ENCODE assay signal across 9 mouse cellular contexts in genomic region chr4:114472143-114472542, GRCm38 (mm10).
DNase-seq lines count a peak whose midpoint lies in the region; ATAC-seq and TF ChIP-seq lines count a peak whose summit lies in the region.
"Had no signal": no experiment of that assay in that cellular context is flagged by ENCODE, and none has a peak within 500 bp of the region (broad histone marks: within the 10 kb centered on the region; RNA-seq: fewer than 3 reads in every experiment).

No protein-coding gene starts in this region.

- H3K27me3 ChIP-seq in forebrain, postnatal 0 days (ENCODE audit: insufficient read depth, low read length) = no peaks in the 10 kb centered on the region
- H3K27me3 ChIP-seq in forebrain, embryonic 10.5 days (ENCODE audit: poor library complexity, severe bottlenecking) = no peaks in the 10 kb centered on the region; the same call in 1 of the 2 replicates
- no peaks in the 10 kb centered on the region for H3K27me3 ChIP-seq in heart, postnatal 0 days (ENCODE audit: control insufficient read depth, insufficient read depth, low read length)
- H3K27me3 ChIP-seq in liver, postnatal 0 days (ENCODE audit: insufficient read depth, low read length) = no peaks in the 10 kb centered on the region
- H3K27me3 ChIP-seq in cerebellum, adult 2 months (ENCODE audit: control insufficient read depth, insufficient read depth, low read length) = no peaks in the 10 kb centered on the region
- H3K27me3 ChIP-seq in midbrain, embryonic 10.5 days (ENCODE audit: low read depth, poor library complexity, severe bottlenecking) = no peaks in the 10 kb centered on the region
- H3K27me3 ChIP-seq: midbrain, embryonic 12.5 days had no signal

- TF ChIP-seq CTCF in forebrain, postnatal 0 days (IDR thresholded peaks at IDR 0.05; ENCODE audit: low read depth) = peak; percentile 7; the same call in 1 of the 2 replicates
- peak; percentile 77 for TF ChIP-seq CTCF in heart, postnatal 0 days (IDR thresholded peaks at IDR 0.05; ENCODE audit: low read depth)
- TF ChIP-seq CTCF in liver, postnatal 0 days (IDR thresholded peaks at IDR 0.05; ENCODE audit: low read depth) = peak; percentile 27; the same call in 1 of the 2 replicates
- TF ChIP-seq CTCF in cerebellum, adult 2 months (IDR thresholded peaks at IDR 0.05; ENCODE audit: borderline replicate concordance, insufficient read depth, low read depth, low read length) = no peak

- WGBS in forebrain, postnatal 0 days = 82% methylated on average over 5 of the region's 5 CpGs
- WGBS in forebrain, embryonic 10.5 days = 81% methylated on average over 5 of the region's 5 CpGs
- 54% methylated on average over 5 of the region's 5 CpGs for WGBS in heart, postnatal 0 days
- WGBS in liver, postnatal 0 days (ENCODE audit: insufficient replicate concordance) = 60% methylated on average over 5 of the region's 5 CpGs
- 52% methylated on average over 5 of the region's 5 CpGs for WGBS in cerebellum, adult 2 months
- 73% methylated on average over 5 of the region's 5 CpGs for WGBS in midbrain, embryonic 10.5 days

- no peak overlapping the region for H3K4me2 ChIP-seq in forebrain, postnatal 0 days (ENCODE audit: low read depth)
- H3K4me2 ChIP-seq in heart, postnatal 0 days (ENCODE audit: low read depth, low read length) = no peak overlapping the region
- H3K4me2 ChIP-seq in liver, postnatal 0 days (ENCODE audit: low read depth, low read length) = no peak overlapping the region
- H3K4me2 ChIP-seq: midbrain, embryonic 12.5 days had no signal

- TF ChIP-seq POLR2A in cerebellum, adult 2 months (IDR thresholded peaks at IDR 0.05; ENCODE audit: borderline replicate concordance, insufficient read depth, low read length) = no peak

- H3K4me1 ChIP-seq in forebrain, postnatal 0 days (ENCODE audit: insufficient read depth) = no peaks in the 10 kb centered on the region
- H3K4me1 ChIP-seq in forebrain, embryonic 10.5 days = peaks cover 28% of the 10 kb centered on the region
- peaks cover 24% of the 10 kb centered on the region for H3K4me1 ChIP-seq in heart, postnatal 0 days (ENCODE audit: control insufficient read depth, insufficient read depth)
- H3K4me1 ChIP-seq in liver, postnatal 0 days (ENCODE audit: insufficient read depth) = no peaks in the 10 kb centered on the region
- no peaks in the 10 kb centered on the region for H3K4me1 ChIP-seq in cerebellum, adult 2 months (ENCODE audit: control insufficient read depth, insufficient read depth, low read length)
- peaks cover 30% of the 10 kb centered on the region for H3K4me1 ChIP-seq in midbrain, embryonic 10.5 days

- TF ChIP-seq EP300 in heart, postnatal 0 days (IDR thresholded peaks at IDR 0.05; ENCODE audit: low read depth) = no peak
- TF ChIP-seq EP300 in liver, postnatal 0 days (IDR thresholded peaks at IDR 0.05; ENCODE audit: low read depth) = no peak

- H3K36me3 ChIP-seq in forebrain, postnatal 0 days (ENCODE audit: insufficient read depth) = no peaks in the 10 kb centered on the region
- H3K36me3 ChIP-seq in forebrain, embryonic 10.5 days (replicated peaks) = no peaks in the 10 kb centered on the region
- H3K36me3 ChIP-seq in heart, postnatal 0 days (replicated peaks; ENCODE audit: control insufficient read depth, insufficient read depth, low read length) = no peaks in the 10 kb centered on the region
- H3K36me3 ChIP-seq in liver, postnatal 0 days (replicated peaks; ENCODE audit: insufficient read depth, low read length) = no peaks in the 10 kb centered on the region
- H3K36me3 ChIP-seq in midbrain, embryonic 10.5 days = no peaks in the 10 kb centered on the region
- H3K36me3 ChIP-seq: midbrain, embryonic 12.5 days had no signal

- H3K4me3 ChIP-seq in forebrain, postnatal 0 days (ENCODE audit: low read depth, low read length) = no peak overlapping the region
- no peak overlapping the region for H3K4me3 ChIP-seq in forebrain, embryonic 10.5 days
- no peak overlapping the region for H3K4me3 ChIP-seq in heart, postnatal 0 days (ENCODE audit: low read depth, low read length)
- H3K4me3 ChIP-seq in liver, postnatal 0 days (ENCODE audit: low read depth, low read length) = no peak overlapping the region
- H3K4me3 ChIP-seq in cerebellum, adult 2 months (replicated peaks; ENCODE audit: insufficient read depth, low read depth, low read length) = no peak overlapping the region
- no peak overlapping the region for H3K4me3 ChIP-seq in midbrain, embryonic 10.5 days
- H3K4me3 ChIP-seq: midbrain, embryonic 12.5 days had no signal

- no peaks in the 10 kb centered on the region for H3K9me3 ChIP-seq in forebrain, postnatal 0 days (ENCODE audit: low read length)
- no peaks in the 10 kb centered on the region for H3K9me3 ChIP-seq in forebrain, embryonic 10.5 days
- no peaks in the 10 kb centered on the region for H3K9me3 ChIP-seq in heart, postnatal 0 days (replicated peaks; ENCODE audit: control insufficient read depth, low read length)
- H3K9me3 ChIP-seq in liver, postnatal 0 days (ENCODE audit: low read length) = no peaks in the 10 kb centered on the region
- H3K9me3 ChIP-seq in midbrain, embryonic 10.5 days (replicated peaks) = no peaks in the 10 kb centered on the region
- H3K9me3 ChIP-seq: midbrain, embryonic 12.5 days had no signal

- ATAC-seq in forebrain, postnatal 0 days = no peak
- ATAC-seq in heart, postnatal 0 days (ENCODE audit: insufficient read depth, low read depth) = peak; percentile 90
- ATAC-seq in liver, postnatal 0 days = no peak

- no peak overlapping the region for H3K27ac ChIP-seq in forebrain, postnatal 0 days (ENCODE audit: low read depth, low read length)
- no peak overlapping the region for H3K27ac ChIP-seq in forebrain, embryonic 10.5 days
- peak overlapping the region; percentile 40 for H3K27ac ChIP-seq in heart, postnatal 0 days (ENCODE audit: low read depth)
- no peak overlapping the region for H3K27ac ChIP-seq in liver, postnatal 0 days (ENCODE audit: low read depth)
- no peak overlapping the region for H3K27ac ChIP-seq in cerebellum, adult 2 months (ENCODE audit: insufficient read depth, low read length)
- H3K27ac ChIP-seq in midbrain, embryonic 10.5 days (replicated peaks) = no peak overlapping the region; the same call in 1 of the 2 replicates
- H3K27ac ChIP-seq: midbrain, embryonic 12.5 days had no signal

- DNase-seq in forebrain, postnatal 0 days = no peak
- DNase-seq in forebrain, embryonic 10.5 days (ENCODE audit: extremely low spot score, low spot score) = no peak
- peak; percentile 27 to 49 for DNase-seq in adrenal gland, postnatal 36 days
- DNase-seq in heart, postnatal 0 days (ENCODE audit: low spot score) = peak; percentile 79
- DNase-seq in liver, postnatal 0 days = no peak
- no peak for DNase-seq in cerebellum, adult 2 months
- no peak for DNase-seq in midbrain, embryonic 10.5 days (ENCODE audit: low spot score)
- no peak for DNase-seq in layer of hippocampus, adult 9-10 months (ENCODE audit: low spot score)

- no peak overlapping the region for H3K9ac ChIP-seq in forebrain, postnatal 0 days
- no peak overlapping the region; the same call in 1 of the 2 replicates for H3K9ac ChIP-seq in heart, postnatal 0 days (replicated peaks; ENCODE audit: low read depth, low read length)
- no peak overlapping the region for H3K9ac ChIP-seq in liver, postnatal 0 days (replicated peaks)
- H3K9ac ChIP-seq: midbrain, embryonic 12.5 days had no signal

Comparison
In these comparisons a context has a peak if more than half of its experiments do, and no peak if none do; other contexts are left out.
1. DNase-seq: peak in adrenal gland, postnatal 36 days (2 of 2) and heart, postnatal 0 days (single experiment); none in forebrain, postnatal 0 days (single experiment), forebrain, embryonic 10.5 days (single experiment), liver, postnatal 0 days (single experiment), cerebellum, adult 2 months (0 of 2), midbrain, embryonic 10.5 days (single experiment) and layer of hippocampus, adult 9-10 months (single experiment).